Mouse (Mus musculus) heart, postnatal 0 days (tissue): ENCODE measurements around the gene Camk2d.

ENCODE experiments used
- CTCF ChIP-seq: IDR thresholded peaks from 2 replicates; pipeline ENCODE4 v1.5.1; 2016; ENCODE audit warnings: antibody characterized with exemption, control low read depth, low read depth
- EP300 ChIP-seq: IDR thresholded peaks from 2 replicates; pipeline ENCODE4 v1.6.1; 2016; ENCODE audit warnings: antibody characterized with exemption, low read depth

DNA sequence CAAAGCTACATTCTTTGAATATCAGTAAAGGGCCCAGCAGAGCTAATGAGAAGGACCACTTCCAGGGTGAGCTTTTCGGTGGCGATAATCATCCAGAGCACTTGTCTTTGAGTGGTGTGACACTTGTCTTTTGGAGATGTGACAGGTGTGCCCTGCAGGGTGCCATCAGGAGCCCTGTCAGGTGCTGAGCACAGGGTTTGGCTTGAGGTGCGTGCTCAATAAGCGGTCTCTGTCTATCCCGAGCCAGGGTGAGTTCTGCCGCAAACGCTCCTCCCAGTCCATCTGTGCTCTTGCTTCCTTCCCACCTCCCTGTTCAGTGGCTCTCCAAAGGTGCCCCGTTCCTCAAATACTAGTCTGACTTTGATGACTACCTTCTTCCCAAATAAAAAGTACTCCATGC, 35.5 kb downstream of the Camk2d start:
- TF ChIP-seq CTCF (no peak), EP300 (no peak)
